Mouse (Mus musculus) bone marrow, adult 2 months (tissue): Measurements from ENCODE around the gene Malsu1.

Experiments used
- CTCF ChIP-seq: fragments of 200-500 bp; IDR thresholded peaks from 2 replicates; pipeline ENCODE4 v1.5.1; 2011; ENCODE audit warnings: low read length, control low read depth; ENCODE audit not compliant: control insufficient read depth, insufficient read depth
- POLR2A ChIP-seq: fragments of 200-500 bp; IDR thresholded peaks from 2 replicates; pipeline ENCODE4 v1.6.1; 2011; ENCODE audit warnings: low read depth, mild to moderate bottlenecking, control low read depth, low read length, borderline replicate concordance; ENCODE audit not compliant: control insufficient read depth

DNA sequence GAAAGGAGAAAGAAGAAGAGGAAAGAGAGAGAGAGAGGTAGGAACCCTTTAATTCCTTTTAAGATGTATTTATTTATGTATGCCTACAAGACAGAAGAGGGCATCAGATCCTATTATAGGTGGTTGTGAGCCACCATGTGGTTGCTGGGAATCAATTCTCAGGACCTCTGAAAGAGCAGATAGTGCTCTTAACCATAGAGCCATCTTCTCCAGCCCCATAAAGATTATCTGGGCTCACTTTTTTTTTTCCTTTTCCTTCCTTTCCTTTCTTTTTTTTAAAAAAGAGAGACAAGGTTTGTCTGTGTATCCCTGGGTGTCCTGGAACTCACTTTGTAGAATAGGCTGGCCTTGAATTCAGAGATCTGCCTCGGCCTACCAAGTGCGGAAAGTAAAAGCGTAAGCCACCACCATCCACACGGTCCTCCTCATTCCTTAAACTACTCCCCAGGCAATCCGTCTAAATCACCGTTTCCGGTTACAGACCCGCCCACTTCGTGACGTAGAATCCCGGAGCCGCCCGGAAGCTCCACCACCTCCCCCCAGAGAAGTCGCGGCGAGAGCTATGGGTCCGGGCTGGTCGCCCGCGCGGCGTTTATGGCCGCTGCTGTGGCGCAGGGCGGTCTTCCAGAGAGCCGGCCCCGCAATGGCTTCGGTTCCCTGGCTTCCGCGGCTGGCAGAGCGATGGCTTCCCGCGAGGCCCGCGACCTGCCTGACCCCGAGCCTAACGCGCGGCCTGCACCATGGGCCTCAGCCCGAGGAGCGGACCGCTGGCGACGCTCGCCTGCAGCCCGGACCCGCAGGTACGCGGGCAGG is at the start of gene Malsu1:
- peak; percentile 67; the same call in 1 of the 2 replicates for TF ChIP-seq POLR2A
- no peak for TF ChIP-seq CTCF
